Mouse (Mus musculus): Measurements from ENCODE around the gene Unc50. TPM values are rescaled to one million over a fixed set of nuclear protein-coding genes. Genes with fewer than 3 reads are reported as not detected.

Gene Unc50
- polyA plus RNA-seq, 1 experiment from 2014 or later: 111 TPM

- 61% methylated on average over 4 of the region's 4 CpGs for WGBS
Observed at GRCm38 (mm10) chr1:37401687-37402086, 28.3 kb upstream of the Unc50 start.

GRCm38 (mm10) chr1:37405137-37405536, 24.8 kb upstream of the Unc50 start:
- no peaks in the 10 kb centered on the region for H3K4me1 ChIP-seq (ENCODE audit: control insufficient read depth, insufficient read depth, low read length)
- no peak for DNase-seq (ENCODE audit: low spot score)
- no peak overlapping the region for H3K9ac ChIP-seq (ENCODE audit: low read length)
- H3K4me3 ChIP-seq (ENCODE audit: low read depth, low read length): no peak overlapping the region
- ATAC-seq (ENCODE audit: insufficient number of reproducible peaks, low FRiP score, low TSS enrichment, low read depth): no peak
- no peaks in the 10 kb centered on the region for H3K27me3 ChIP-seq (ENCODE audit: control insufficient read depth, insufficient read depth, low read length)
- 88% methylated on average over 2 of the region's 2 CpGs for WGBS
- no peaks in the 10 kb centered on the region for H3K9me3 ChIP-seq (ENCODE audit: control insufficient read depth, low read length)
- no peak overlapping the region for H3K4me2 ChIP-seq (ENCODE audit: low read depth, severe bottlenecking)
- no peaks in the 10 kb centered on the region for H3K36me3 ChIP-seq (ENCODE audit: control insufficient read depth, insufficient read depth, low read length)
- H3K27ac ChIP-seq (replicated peaks; ENCODE audit: low read depth, low read length): no peak overlapping the region

More at GRCm38 (mm10) chr1:37401687-37402086, 28.3 kb upstream of the Unc50 start:
- no peaks in the 10 kb centered on the region for H3K36me3 ChIP-seq (ENCODE audit: control insufficient read depth, insufficient read depth, low read length)
- ATAC-seq (ENCODE audit: insufficient number of reproducible peaks, low FRiP score, low TSS enrichment, low read depth) (no peak), DNase-seq (ENCODE audit: low spot score) (peak; percentile 64)
- H3K27ac ChIP-seq (replicated peaks; ENCODE audit: low read depth, low read length): no peak overlapping the region
- H3K4me1 ChIP-seq (ENCODE audit: control insufficient read depth, insufficient read depth, low read length): 0 out of 2 replicates have a peak, but pooled peaks cover 2% of the 10 kb centered on the region
- H3K4me2 ChIP-seq (ENCODE audit: low read depth, severe bottlenecking): no peak overlapping the region
- no peak overlapping the region for H3K4me3 ChIP-seq (ENCODE audit: low read depth, low read length)
- H3K27me3 ChIP-seq (ENCODE audit: control insufficient read depth, insufficient read depth, low read length): no peaks in the 10 kb centered on the region
- no peaks in the 10 kb centered on the region for H3K9me3 ChIP-seq (ENCODE audit: control insufficient read depth, low read length)
- no peak overlapping the region for H3K9ac ChIP-seq (ENCODE audit: low read length)

DNA sequence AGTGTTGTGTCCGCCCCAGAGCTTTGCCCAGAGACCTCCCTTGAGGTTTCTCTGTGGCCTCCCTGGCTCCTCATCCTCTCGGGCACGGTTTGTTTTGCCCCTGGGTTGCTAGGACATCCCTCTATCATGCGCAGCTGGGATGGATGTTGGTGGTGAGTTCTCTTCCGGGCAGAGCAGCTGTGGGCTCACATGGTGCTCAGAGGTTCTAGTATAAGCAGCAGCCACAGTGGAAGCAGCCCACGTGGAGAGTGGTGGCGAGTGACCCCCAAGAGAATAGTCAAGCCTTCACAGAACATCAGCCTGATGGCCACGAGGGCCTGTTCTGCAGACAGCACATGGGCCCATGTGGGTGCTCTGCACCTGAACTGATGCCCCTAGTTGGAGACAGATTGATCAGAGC, 22.7 kb upstream of the Unc50 start:
- Histone ChIP-seq H3K4me2 (ENCODE audit: low read depth, severe bottlenecking) (no peak overlapping the region), H3K9ac (ENCODE audit: low read length) (no peak overlapping the region), H3K4me3 (ENCODE audit: low read depth, low read length) (no peak overlapping the region), H3K27ac (replicated peaks; ENCODE audit: low read depth, low read length) (no peak overlapping the region), H3K4me1 (ENCODE audit: control insufficient read depth, insufficient read depth, low read length) (no peaks in the 10 kb centered on the region), H3K9me3 (ENCODE audit: control insufficient read depth, low read length) (no peaks in the 10 kb centered on the region), H3K36me3 (ENCODE audit: control insufficient read depth, insufficient read depth, low read length) (no peaks in the 10 kb centered on the region), H3K27me3 (ENCODE audit: control insufficient read depth, insufficient read depth, low read length) (no peaks in the 10 kb centered on the region)
- DNase-seq (ENCODE audit: low spot score) (no peak), ATAC-seq (ENCODE audit: insufficient number of reproducible peaks, low FRiP score, low TSS enrichment, low read depth) (no peak)
- WGBS: 85% methylated on average over 8 of the region's 8 CpGs

DNA sequence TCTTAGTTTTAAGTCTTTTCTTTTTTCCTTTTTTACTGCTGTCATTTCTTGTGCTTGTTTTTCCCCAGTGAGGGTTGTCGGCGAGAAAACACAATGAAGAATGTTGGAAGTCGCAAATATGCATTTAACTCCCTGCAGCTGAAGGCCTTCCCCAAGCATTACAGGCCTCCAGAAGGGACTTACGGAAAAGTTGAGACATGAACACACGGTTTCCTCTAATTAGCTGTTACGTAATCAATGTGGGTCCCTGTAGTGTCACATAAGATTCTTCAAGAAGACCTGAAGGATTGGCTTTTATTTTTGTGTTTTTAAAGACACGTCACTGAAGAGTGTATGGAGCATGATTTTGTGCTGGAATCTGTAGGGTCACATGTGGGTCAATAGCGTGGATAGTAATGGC, 21.9 kb upstream of the Unc50 start:
- Histone ChIP-seq H3K4me1 (ENCODE audit: control insufficient read depth, insufficient read depth, low read length) (no peaks in the 10 kb centered on the region), H3K27ac (replicated peaks; ENCODE audit: low read depth, low read length) (no peak overlapping the region), H3K36me3 (ENCODE audit: control insufficient read depth, insufficient read depth, low read length) (no peaks in the 10 kb centered on the region), H3K9me3 (ENCODE audit: control insufficient read depth, low read length) (no peaks in the 10 kb centered on the region), H3K4me2 (ENCODE audit: low read depth, severe bottlenecking) (no peak overlapping the region), H3K27me3 (ENCODE audit: control insufficient read depth, insufficient read depth, low read length) (no peaks in the 10 kb centered on the region), H3K4me3 (ENCODE audit: low read depth, low read length) (no peak overlapping the region), H3K9ac (ENCODE audit: low read length) (no peak overlapping the region)
- ATAC-seq (ENCODE audit: insufficient number of reproducible peaks, low FRiP score, low TSS enrichment, low read depth) (no peak), DNase-seq (ENCODE audit: low spot score) (no peak)
- WGBS: 81% methylated on average over 8 of the region's 8 CpGs

GRCm38 (mm10) chr1:37408678-37409077, 21.3 kb upstream of the Unc50 start:
- Histone ChIP-seq H3K4me3 (ENCODE audit: low read depth, low read length) (no peak overlapping the region), H3K27ac (replicated peaks; ENCODE audit: low read depth, low read length) (no peak overlapping the region), H3K9me3 (ENCODE audit: control insufficient read depth, low read length) (no peaks in the 10 kb centered on the region), H3K9ac (ENCODE audit: low read length) (no peak overlapping the region), H3K36me3 (ENCODE audit: control insufficient read depth, insufficient read depth, low read length) (no peaks in the 10 kb centered on the region), H3K4me2 (ENCODE audit: low read depth, severe bottlenecking) (no peak overlapping the region), H3K27me3 (ENCODE audit: control insufficient read depth, insufficient read depth, low read length) (no peaks in the 10 kb centered on the region), H3K4me1 (ENCODE audit: control insufficient read depth, insufficient read depth, low read length) (no peaks in the 10 kb centered on the region)
- 60% methylated on average over 3 of the region's 3 CpGs for WGBS
- no peak for DNase-seq (ENCODE audit: low spot score)
- ATAC-seq (ENCODE audit: insufficient number of reproducible peaks, low FRiP score, low TSS enrichment, low read depth): no peak

DNA sequence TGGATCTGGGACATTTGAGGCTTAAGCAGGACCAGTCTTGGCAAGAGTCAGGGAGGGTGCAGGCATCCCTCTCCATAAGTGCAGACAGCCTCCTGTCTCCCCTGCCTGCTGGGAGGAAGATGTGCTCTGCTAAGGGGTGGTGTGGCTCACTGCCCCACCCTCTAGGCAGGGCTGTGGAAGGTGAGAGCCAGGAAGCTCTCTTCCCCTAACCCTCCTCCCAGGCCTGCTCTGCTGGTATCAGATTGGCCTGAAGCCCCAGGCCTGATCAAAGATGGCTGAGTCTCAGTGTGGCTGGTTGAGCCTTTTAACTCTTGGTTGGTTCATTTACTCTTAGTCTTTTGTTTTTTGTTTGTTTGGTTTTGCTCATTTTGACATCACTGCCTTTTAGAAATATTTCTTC, 20.3 kb upstream of the Unc50 start:
- DNase-seq (ENCODE audit: low spot score): no peak
- no peak overlapping the region for H3K9ac ChIP-seq (ENCODE audit: low read length)
- H3K4me1 ChIP-seq (ENCODE audit: control insufficient read depth, insufficient read depth, low read length): no peaks in the 10 kb centered on the region
- no peaks in the 10 kb centered on the region for H3K9me3 ChIP-seq (ENCODE audit: control insufficient read depth, low read length)
- no peaks in the 10 kb centered on the region for H3K36me3 ChIP-seq (ENCODE audit: control insufficient read depth, insufficient read depth, low read length)
- H3K4me3 ChIP-seq (ENCODE audit: low read depth, low read length): no peak overlapping the region
- no peak for ATAC-seq (ENCODE audit: insufficient number of reproducible peaks, low FRiP score, low TSS enrichment, low read depth)
- no peak overlapping the region for H3K27ac ChIP-seq (replicated peaks; ENCODE audit: low read depth, low read length)
- no peaks in the 10 kb centered on the region for H3K27me3 ChIP-seq (ENCODE audit: control insufficient read depth, insufficient read depth, low read length)
- no peak overlapping the region for H3K4me2 ChIP-seq (ENCODE audit: low read depth, severe bottlenecking)

- DNase-seq (ENCODE audit: low spot score): no peak
- peaks cover 10% of the 10 kb centered on the region; the same call in 1 of the 2 replicates for H3K36me3 ChIP-seq (ENCODE audit: control insufficient read depth, insufficient read depth, low read length)
- no peak for ATAC-seq (ENCODE audit: insufficient number of reproducible peaks, low FRiP score, low TSS enrichment, low read depth)
- no peaks in the 10 kb centered on the region for H3K27me3 ChIP-seq (ENCODE audit: control insufficient read depth, insufficient read depth, low read length)
- no peak overlapping the region for H3K4me3 ChIP-seq (ENCODE audit: low read depth, low read length)
- no peaks in the 10 kb centered on the region for H3K4me1 ChIP-seq (ENCODE audit: control insufficient read depth, insufficient read depth, low read length)
- 89% methylated on average over 1 of the region's 1 CpGs for WGBS
- H3K9me3 ChIP-seq (ENCODE audit: control insufficient read depth, low read length): no peaks in the 10 kb centered on the region
- H3K27ac ChIP-seq (replicated peaks; ENCODE audit: low read depth, low read length): no peak overlapping the region
- H3K9ac ChIP-seq (ENCODE audit: low read length): no peak overlapping the region
- no peak overlapping the region for H3K4me2 ChIP-seq (ENCODE audit: low read depth, severe bottlenecking)
Observed at GRCm38 (mm10) chr1:37415394-37415793, 14.5 kb upstream of the Unc50 start.

DNA sequence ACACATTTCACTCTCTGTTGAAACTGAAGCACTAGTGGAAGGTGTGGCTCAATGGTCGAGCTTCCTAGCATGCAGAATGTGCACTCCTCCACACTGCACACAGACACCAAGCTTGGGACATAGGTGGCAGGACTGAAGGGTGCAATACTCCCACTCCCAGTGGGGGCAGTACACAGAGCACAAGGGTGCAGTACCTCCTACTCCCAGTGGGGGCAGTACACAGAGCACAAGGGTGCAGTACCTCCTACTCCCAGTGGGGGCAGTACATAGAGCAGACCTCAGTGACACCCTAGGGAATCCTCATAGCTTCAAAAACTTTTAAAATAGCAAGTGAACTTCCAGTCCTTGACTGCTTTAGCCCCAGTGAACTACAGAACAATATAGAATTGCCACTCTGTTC, 10.5 kb upstream of the Unc50 start:
- H3K9ac ChIP-seq (ENCODE audit: low read length): no peak overlapping the region
- no peak overlapping the region for H3K4me3 ChIP-seq (ENCODE audit: low read depth, low read length)
- 83% methylated on average over 1 of the region's 1 CpGs for WGBS
- no peak overlapping the region for H3K4me2 ChIP-seq (ENCODE audit: low read depth, severe bottlenecking)
- H3K9me3 ChIP-seq (ENCODE audit: control insufficient read depth, low read length): peaks cover 2% of the 10 kb centered on the region; the same call in 1 of the 2 replicates
- no peaks in the 10 kb centered on the region for H3K27me3 ChIP-seq (ENCODE audit: control insufficient read depth, insufficient read depth, low read length)
- peaks cover 12% of the 10 kb centered on the region for H3K36me3 ChIP-seq (ENCODE audit: control insufficient read depth, insufficient read depth, low read length)
- no peaks in the 10 kb centered on the region for H3K4me1 ChIP-seq (ENCODE audit: control insufficient read depth, insufficient read depth, low read length)
- no peak overlapping the region for H3K27ac ChIP-seq (replicated peaks; ENCODE audit: low read depth, low read length)
- ATAC-seq (ENCODE audit: insufficient number of reproducible peaks, low FRiP score, low TSS enrichment, low read depth) (no peak), DNase-seq (ENCODE audit: low spot score) (no peak)

DNA sequence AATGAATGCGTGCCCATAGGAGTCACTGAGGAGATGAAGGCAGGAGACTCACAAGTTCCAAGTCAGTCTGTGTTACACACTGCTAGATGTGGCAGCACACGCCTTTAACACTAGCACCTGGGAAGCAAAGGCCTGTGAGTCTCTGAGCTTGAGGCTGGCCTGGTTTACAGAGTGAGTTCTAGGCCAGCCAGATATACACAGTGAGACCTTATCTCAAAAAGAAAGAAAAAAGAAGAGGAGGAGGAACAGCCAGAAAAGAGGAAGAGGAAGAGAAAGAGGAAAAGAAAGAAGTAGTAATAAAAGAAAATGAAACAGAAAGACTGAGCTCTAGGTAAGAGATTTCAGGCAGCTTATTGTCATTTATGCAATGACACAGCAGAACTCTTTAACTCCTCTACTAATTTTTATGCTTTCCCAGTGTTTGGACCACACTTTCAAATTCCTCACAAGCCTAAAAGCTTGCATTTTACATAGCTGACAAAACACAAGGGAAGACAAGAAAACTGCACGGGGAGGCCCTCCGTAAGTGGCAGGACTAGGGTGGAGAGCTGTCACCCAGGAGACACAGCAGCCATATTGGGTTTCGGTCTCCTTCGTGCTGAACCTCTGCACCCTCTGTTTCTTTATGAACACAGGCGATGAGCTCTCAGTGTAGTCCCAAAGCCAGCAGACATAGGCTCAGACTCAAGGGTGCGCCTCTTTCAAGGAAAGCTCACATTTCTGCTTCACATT, 2.6 kb upstream of the Unc50 start:
- Histone ChIP-seq H3K4me2 (ENCODE audit: low read depth, severe bottlenecking) (no peak overlapping the region), H3K27ac (replicated peaks; ENCODE audit: low read depth, low read length) (no peak overlapping the region), H3K27me3 (ENCODE audit: control insufficient read depth, insufficient read depth, low read length) (no peaks in the 10 kb centered on the region), H3K4me3 (ENCODE audit: low read depth, low read length) (no peak overlapping the region), H3K9ac (ENCODE audit: low read length) (no peak overlapping the region), H3K36me3 (ENCODE audit: control insufficient read depth, insufficient read depth, low read length) (peaks cover 10% of the 10 kb centered on the region), H3K9me3 (ENCODE audit: control insufficient read depth, low read length) (peaks cover 3% of the 10 kb centered on the region; the same call in 1 of the 2 replicates), H3K4me1 (ENCODE audit: control insufficient read depth, insufficient read depth, low read length) (peaks cover 6% of the 10 kb centered on the region)
- no peak for ATAC-seq (ENCODE audit: insufficient number of reproducible peaks, low FRiP score, low TSS enrichment, low read depth)
- no peak for DNase-seq (ENCODE audit: low spot score)
- 95% methylated on average over 8 of the region's 8 CpGs for WGBS
